Mouse (Mus musculus): Measurements from ENCODE around the gene Ckap5. TPM values are rescaled to one million over a fixed set of nuclear protein-coding genes. Genes with fewer than 3 reads are reported as not detected.

The Ckap5 gene
- total RNA-seq, 1 experiment from 2014 or later: 41.9 TPM

Other genes starting within 250 kb of the Ckap5 start
- 4.0 to 12.7 TPM (median 5.5 TPM) in 3 replicates for gene 1110051M20Rik, start 82.1 kb upstream of the Ckap5 start, total RNA-seq (2017)
- gene Lrp4, start 69.3 kb upstream of the Ckap5 start, total RNA-seq (2017): 1.4 to 2.5 TPM (median 1.6 TPM) in 3 replicates
- gene F2, start 109.7 kb downstream of the Ckap5 start, total RNA-seq (2017): 0.29 TPM in 1 of 3 replicates, not detected in the others
- gene Zfp408, start 123.0 kb downstream of the Ckap5 start, total RNA-seq (2017): 14.1 to 20.3 TPM (median 17.1 TPM) in 3 replicates
- 45.7 to 97.1 TPM (median 89.8 TPM) in 3 replicates for gene Arhgap1, start 123.1 kb downstream of the Ckap5 start, total RNA-seq (2017)
- gene Atg13, start 183.8 kb downstream of the Ckap5 start, total RNA-seq (2017): 5.1 to 10.8 TPM (median 9.8 TPM) in 3 replicates
- 8.9 to 12.1 TPM (median 12.1 TPM) in 3 replicates for gene Harbi1, start 184.1 kb downstream of the Ckap5 start, total RNA-seq (2017)
- 18.2 to 32.2 TPM (median 24.0 TPM) in 3 replicates for gene Ambra1, start 203.4 kb downstream of the Ckap5 start, total RNA-seq (2017)

Data from monocyte, adult 5-6 weeks (primary cell).